Mouse (Mus musculus) midbrain, postnatal 0 days (tissue): ENCODE measurements around the gene Slc3a1. TPM values are rescaled to one million over a fixed set of nuclear protein-coding genes. Genes with fewer than 3 reads are reported as not detected.

Source experiments
- ATAC-seq: fragments of 200-750 bp; cut with Nextera tagmentation; 2 replicates; pipeline ENCODE4 v1.8.0; 2017; ENCODE audit warnings: moderate number of reproducible peaks, mild to moderate bottlenecking, moderate TSS enrichment, moderate library complexity; ENCODE audit not compliant: low FRiP score
- DNase-seq: peaks from one replicate; pipeline ENCODE4 v3.0.0-alpha.2; 2015; ENCODE audit warnings: low spot score
- H3K27ac ChIP-seq: fragments of 300-500 bp; sonication (generic); 2 replicates; pipeline ENCODE4 v1.5.1; 2014; ENCODE audit warnings: low read depth, mild to moderate bottlenecking, low read length, mixed read lengths
- H3K27me3 ChIP-seq: fragments of 300-500 bp; sonication (generic); 2 replicates; pipeline ENCODE4 v1.6.1; 2014; ENCODE audit warnings: low read length, control low read depth, mixed read lengths; ENCODE audit not compliant: insufficient read depth
- H3K36me3 ChIP-seq: fragments of 300-500 bp; sonication (generic); 2 replicates; pipeline ENCODE4 v1.6.1; 2014; ENCODE audit warnings: low read length, control low read depth, mixed read lengths; ENCODE audit not compliant: insufficient read depth
- H3K4me1 ChIP-seq: fragments of 300-500 bp; sonication (generic); 2 replicates; pipeline ENCODE4 v1.6.1; 2014; ENCODE audit warnings: mild to moderate bottlenecking, control low read depth, antibody characterized with exemption, low read length, mixed read lengths; ENCODE audit not compliant: insufficient read depth
- H3K4me2 ChIP-seq: fragments of 300-500 bp; sonication (generic); 2 replicates; pipeline ENCODE4 v1.6.1; 2014; ENCODE audit warnings: low read depth, mild to moderate bottlenecking, low read length, mixed read lengths; ENCODE audit not compliant: poor library complexity, severe bottlenecking
- H3K4me3 ChIP-seq: fragments of 300-500 bp; sonication (generic); 2 replicates; pipeline ENCODE4 v1.5.1; 2014; ENCODE audit warnings: low read depth, mild to moderate bottlenecking, low read length, moderate library complexity
- H3K9ac ChIP-seq: fragments of 300-500 bp; sonication (generic); replicated peaks from 2 replicates; pipeline ENCODE4 v1.6.1; 2014; ENCODE audit warnings: mild to moderate bottlenecking, low read length, moderate library complexity, mixed read lengths; ENCODE audit not compliant: poor library complexity, severe bottlenecking
- H3K9me3 ChIP-seq: fragments of 300-500 bp; sonication (generic); 2 replicates; pipeline ENCODE4 v1.6.1; 2016; ENCODE audit warnings: low read length, control low read depth
- CTCF ChIP-seq: IDR thresholded peaks from 2 replicates; pipeline ENCODE4 v1.5.1; 2016; ENCODE audit warnings: antibody characterized with exemption, mild to moderate bottlenecking
- WGBS: fragments of 180-500 bp; shearing (Covaris S2); extraction: QIAGEN DNeasy Blood & Tissue Kit; methylation state at CpG from one replicate; pipeline ENCODE4 v1.1.7; 2014; 5-methylcytosine and 5-hydroxymethylcytosine counted together
- polyA plus RNA-seq: library from polyadenylated mRNA; unstranded; fragments of >200 nt; fragmentation: Nextera tagmentation; extraction: Ambion mirVana; gene quantifications from 2 replicates; pipeline ENCODE4 v1.2.1, GENCODE M21; 2015
- total RNA-seq: library from RNA; depleted of rRNA; stranded (reverse); fragments of >200 nt; gene quantifications from 2 replicates; pipeline ENCODE4 v1.2.3, GENCODE M21; 2014

Gene Slc3a1
- total and polyA plus RNA-seq, 2 experiments from 2014 or later = 0.14 to 0.27 TPM

DNA sequence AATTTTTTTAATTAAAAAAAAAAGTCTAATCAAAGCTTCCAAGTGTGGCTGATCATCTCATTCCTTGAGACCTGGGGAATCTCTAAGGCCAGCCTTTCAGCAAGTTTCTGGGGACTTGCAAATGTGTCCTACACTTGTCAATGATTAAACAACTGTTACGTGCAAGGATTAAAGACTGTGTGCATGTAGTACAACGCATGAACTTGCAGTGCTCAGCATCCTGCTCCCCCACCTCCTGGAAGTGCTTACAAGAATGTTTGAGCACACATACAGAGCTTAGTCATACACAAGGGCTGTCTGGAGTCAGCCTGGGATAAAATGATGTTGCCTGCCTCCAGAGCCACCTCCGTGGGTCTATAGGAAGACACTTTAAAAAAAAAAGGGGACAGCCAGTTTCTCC lies 929 bp upstream of the Slc3a1 start:
- Histone ChIP-seq H3K4me2 (no peak overlapping the region), H3K4me3 (no peak overlapping the region), H3K9me3 (no peaks in the 10 kb centered on the region), H3K27me3 (no peaks in the 10 kb centered on the region), H3K36me3 (no peaks in the 10 kb centered on the region), H3K4me1 (no peaks in the 10 kb centered on the region), H3K27ac (no peak overlapping the region), H3K9ac (no peak overlapping the region)
- DNase-seq (no peak), ATAC-seq (no peak)
- 88% methylated on average over 3 of the region's 3 CpGs for WGBS
- no peak for TF ChIP-seq CTCF

DNA sequence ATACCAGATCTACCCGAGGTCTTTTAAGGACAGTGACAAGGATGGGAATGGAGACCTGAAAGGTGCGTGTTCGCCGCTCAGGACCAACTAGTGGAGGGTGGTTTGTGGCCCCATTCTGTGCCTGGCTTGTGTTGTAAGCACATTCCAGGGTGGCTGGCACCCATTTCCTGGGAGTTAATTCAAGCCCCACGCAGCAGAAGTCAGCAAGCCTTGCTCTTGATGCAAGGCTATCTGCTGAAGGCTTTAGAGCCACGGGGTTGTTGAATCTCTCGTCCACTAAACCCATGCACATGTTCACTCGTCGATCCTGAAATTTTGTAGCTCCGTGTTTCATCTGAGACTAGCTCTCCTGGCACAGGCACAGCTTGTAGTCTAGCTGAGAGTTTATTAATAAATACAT lies 621 bp downstream of the Slc3a1 start:
- ATAC-seq = no peak

DNA sequence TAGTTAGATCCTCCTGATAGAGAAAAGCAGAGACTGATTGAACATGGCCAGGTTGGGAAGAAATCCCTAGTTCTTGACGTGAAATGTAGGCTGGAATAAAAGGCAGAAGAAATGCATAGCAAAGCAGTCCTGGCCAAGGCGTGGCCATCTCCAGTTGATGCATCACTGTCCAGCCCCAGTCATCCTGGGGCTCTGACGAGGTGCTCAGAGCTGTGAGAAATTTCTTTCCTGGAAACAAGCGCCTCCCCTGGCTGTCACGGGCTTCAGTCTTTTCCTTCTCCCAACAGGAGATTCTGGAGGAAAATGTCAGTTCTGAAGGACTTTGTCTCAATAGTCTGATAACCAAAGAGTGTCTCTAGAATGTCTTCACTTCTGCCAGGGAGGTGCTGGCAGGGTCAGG lies 2.5 kb downstream of the Slc3a1 start:
- Histone ChIP-seq H3K9ac (no peak overlapping the region), H3K4me1 (no peaks in the 10 kb centered on the region), H3K4me3 (no peak overlapping the region), H3K4me2 (no peak overlapping the region), H3K9me3 (no peaks in the 10 kb centered on the region), H3K27me3 (no peaks in the 10 kb centered on the region), H3K36me3 (no peaks in the 10 kb centered on the region), H3K27ac (no peak overlapping the region)
- no peak for DNase-seq
- 82% methylated on average over 5 of the region's 5 CpGs for WGBS
- no peak for TF ChIP-seq CTCF
- no peak for ATAC-seq

More for the DNA sequence above, 621 bp downstream of the Slc3a1 start:
- DNase-seq = no peak
- Histone ChIP-seq H3K4me1 (no peaks in the 10 kb centered on the region), H3K4me2 (no peak overlapping the region), H3K27me3 (no peaks in the 10 kb centered on the region), H3K9me3 (no peaks in the 10 kb centered on the region), H3K4me3 (no peak overlapping the region), H3K36me3 (no peaks in the 10 kb centered on the region), H3K9ac (no peak overlapping the region), H3K27ac (no peak overlapping the region)
- 93% methylated on average over 10 of the region's 10 CpGs for WGBS
- no peak for TF ChIP-seq CTCF

DNA sequence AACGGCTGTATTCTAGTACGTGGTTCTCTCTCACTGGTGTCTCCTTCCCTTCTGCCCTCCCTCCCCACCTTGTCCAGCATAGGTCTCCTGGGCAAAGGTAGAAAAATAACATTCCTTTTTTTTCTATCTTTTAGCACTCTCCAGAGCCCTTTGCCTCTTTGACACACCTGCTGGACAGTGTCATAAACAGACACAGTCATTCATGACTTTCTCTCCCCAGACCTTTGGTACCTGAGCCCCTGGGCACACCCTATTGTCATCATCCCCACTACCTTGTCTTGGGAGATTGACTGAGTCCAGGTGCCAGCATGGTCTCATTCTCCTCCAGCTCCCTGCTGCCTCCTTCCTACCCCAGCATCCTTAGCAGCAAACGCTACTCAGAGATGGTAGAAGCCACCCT lies 4.9 kb downstream of the Slc3a1 start:
- no peak overlapping the region for H3K27ac ChIP-seq
- H3K4me2 ChIP-seq = no peak overlapping the region
- no peaks in the 10 kb centered on the region for H3K27me3 ChIP-seq
- ATAC-seq (no peak), DNase-seq (no peak)
- no peak overlapping the region for H3K9ac ChIP-seq
- no peaks in the 10 kb centered on the region for H3K4me1 ChIP-seq
- no peaks in the 10 kb centered on the region for H3K36me3 ChIP-seq
- WGBS = 88% methylated on average over 3 of the region's 3 CpGs
- no peak for TF ChIP-seq CTCF
- no peaks in the 10 kb centered on the region for H3K9me3 ChIP-seq
- no peak overlapping the region for H3K4me3 ChIP-seq

DNA sequence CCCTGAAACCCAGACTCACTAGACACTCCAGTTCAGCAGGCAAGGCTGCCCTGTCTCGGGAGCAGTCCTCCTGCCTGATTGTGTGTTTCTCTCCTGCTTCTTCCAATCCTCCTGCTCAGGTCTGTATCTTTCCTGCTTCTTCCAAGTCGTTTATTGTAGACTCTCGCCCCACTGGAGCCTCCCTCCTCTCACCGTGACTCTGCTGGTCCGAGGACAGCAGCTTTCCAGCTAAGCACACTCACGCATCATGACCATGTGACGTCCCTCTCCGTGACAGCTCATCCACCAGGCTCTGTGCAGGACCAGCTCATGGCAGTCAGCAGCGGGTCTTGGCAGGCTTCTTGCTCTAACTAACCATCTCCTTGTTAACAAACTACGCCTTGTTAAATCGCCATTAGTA lies 5.9 kb downstream of the Slc3a1 start:
- DNase-seq = peak; percentile 23

DNA sequence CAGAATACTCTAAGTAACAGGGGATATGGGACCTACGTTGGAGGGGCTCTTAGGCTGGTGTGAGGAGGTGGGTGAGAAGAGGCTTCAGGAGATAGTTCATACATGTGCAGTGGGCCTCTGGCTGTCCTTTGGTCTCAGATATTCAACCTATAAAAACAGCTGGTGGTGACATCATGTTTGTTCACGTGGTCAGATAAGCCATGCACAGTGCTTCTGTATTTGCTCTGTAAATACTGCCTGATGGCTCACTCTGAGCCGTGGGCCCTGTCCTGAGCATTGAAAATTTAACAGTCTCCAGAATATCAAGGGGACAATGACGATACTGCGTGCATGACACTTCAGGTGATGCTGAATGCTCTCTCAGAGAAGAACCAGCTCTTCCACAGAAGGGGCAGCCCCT lies 9.7 kb downstream of the Slc3a1 start:
- Histone ChIP-seq H3K9me3 (no peaks in the 10 kb centered on the region), H3K27me3 (no peaks in the 10 kb centered on the region), H3K4me3 (no peak overlapping the region), H3K9ac (no peak overlapping the region), H3K36me3 (no peaks in the 10 kb centered on the region), H3K4me2 (no peak overlapping the region), H3K27ac (no peak overlapping the region), H3K4me1 (no peaks in the 10 kb centered on the region)
- ATAC-seq = no peak
- DNase-seq = no peak
- 86% methylated on average over 5 of the region's 5 CpGs for WGBS
- TF ChIP-seq CTCF = no peak

More for the DNA sequence above, 5.9 kb downstream of the Slc3a1 start:
- H3K36me3 ChIP-seq = no peaks in the 10 kb centered on the region
- H3K9me3 ChIP-seq = no peaks in the 10 kb centered on the region
- H3K4me1 ChIP-seq = no peaks in the 10 kb centered on the region
- H3K9ac ChIP-seq = no peak overlapping the region
- H3K4me3 ChIP-seq = no peak overlapping the region
- no peak for TF ChIP-seq CTCF
- H3K4me2 ChIP-seq = no peak overlapping the region
- H3K27me3 ChIP-seq = no peaks in the 10 kb centered on the region
- no peak overlapping the region for H3K27ac ChIP-seq
- WGBS = 63% methylated on average over 11 of the region's 11 CpGs
- no peak; the same call in 1 of the 2 replicates for ATAC-seq
